Mouse (Mus musculus): ENCODE results near the gene Fuz. TPM values are rescaled to one million over a fixed set of nuclear protein-coding genes. Genes with fewer than 3 reads are reported as not detected.

Gene Fuz
- polyA plus RNA-seq, 1 experiment from 2014 or later = 24.7 TPM

DNA sequence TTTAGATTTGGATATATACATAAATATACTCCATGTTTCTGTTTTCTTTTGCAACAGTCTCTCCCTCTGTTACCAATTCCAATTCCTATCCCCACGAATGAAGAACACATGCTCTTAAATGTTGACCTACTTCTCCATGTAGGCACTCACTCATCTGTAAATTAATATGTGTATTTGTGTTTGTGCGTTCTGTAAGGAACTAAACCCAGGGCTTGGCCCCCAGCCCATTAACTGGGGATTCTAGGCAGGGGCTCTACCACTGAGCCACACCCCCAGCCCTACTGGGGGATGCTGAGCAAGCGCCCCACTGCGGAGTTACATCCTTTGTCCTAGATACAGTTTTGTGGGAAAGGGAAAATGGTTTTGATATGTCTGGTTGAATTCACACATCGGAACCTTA lies 23.2 kb downstream of the Fuz start:
- Histone ChIP-seq H3K4me3 (no peak overlapping the region), H3K4me1 (no peaks in the 10 kb centered on the region), H3K4me2 (no peak overlapping the region), H3K9ac (no peak overlapping the region), H3K27me3 (no peaks in the 10 kb centered on the region), H3K9me3 (replicated peaks) (no peaks in the 10 kb centered on the region), H3K27ac (no peak overlapping the region), H3K36me3 (ENCODE audit: poor library complexity, severe bottlenecking) (peaks cover 55% of the 10 kb centered on the region)
- WGBS = 73% methylated on average over 5 of the region's 5 CpGs
- ATAC-seq = no peak

DNA sequence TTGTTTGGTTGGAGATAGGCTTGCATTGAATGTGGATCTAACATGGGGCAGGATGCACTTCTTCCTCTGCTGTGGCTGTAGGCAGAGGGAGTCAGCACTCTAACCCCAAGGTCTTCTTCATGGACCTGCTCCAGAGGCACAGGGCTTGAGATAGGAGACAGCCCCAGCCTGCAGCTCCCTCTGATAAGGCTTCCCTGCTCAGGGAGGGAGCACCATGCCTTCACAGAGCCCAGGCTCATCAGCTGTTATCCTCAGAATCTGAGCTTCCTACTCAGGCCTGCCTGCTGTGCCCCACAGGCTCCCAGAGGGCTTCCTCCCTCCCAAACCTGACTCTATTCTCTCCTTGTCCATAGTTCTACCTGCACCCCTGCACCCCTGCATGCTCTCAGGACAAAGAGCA lies 26.7 kb downstream of the Fuz start:
- H3K9ac ChIP-seq = no peak overlapping the region
- no peak overlapping the region for H3K27ac ChIP-seq
- no peak overlapping the region for H3K4me2 ChIP-seq
- no peaks in the 10 kb centered on the region for H3K27me3 ChIP-seq
- H3K9me3 ChIP-seq (replicated peaks) = no peaks in the 10 kb centered on the region
- ATAC-seq = no peak
- H3K4me1 ChIP-seq = peaks cover 8% of the 10 kb centered on the region
- H3K36me3 ChIP-seq (ENCODE audit: poor library complexity, severe bottlenecking) = peaks cover 54% of the 10 kb centered on the region
- no peak overlapping the region for H3K4me3 ChIP-seq

DNA sequence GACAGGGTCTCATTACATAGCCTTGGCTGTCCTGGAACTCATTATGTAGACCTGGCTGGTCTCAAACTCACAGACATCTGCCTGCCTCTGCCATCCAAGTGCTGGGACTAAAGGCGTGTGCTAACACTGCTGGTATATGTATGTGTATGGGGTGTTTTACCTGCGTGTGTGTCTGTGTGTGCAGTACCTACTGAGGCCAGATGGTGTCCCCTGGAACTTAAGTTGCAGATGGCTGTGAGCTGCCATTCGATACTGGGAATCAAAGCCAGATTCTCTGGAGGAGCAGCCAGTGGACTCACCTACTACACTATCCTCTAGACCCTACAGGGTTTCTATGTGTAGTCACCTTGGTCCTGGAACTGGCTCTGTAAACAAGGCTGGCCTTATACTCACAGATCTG lies 29.6 kb downstream of the Fuz start:
- H3K4me1 ChIP-seq = peaks cover 24% of the 10 kb centered on the region
- H3K9me3 ChIP-seq (replicated peaks) = no peaks in the 10 kb centered on the region
- H3K4me3 ChIP-seq = no peak overlapping the region
- no peak overlapping the region for H3K9ac ChIP-seq
- peaks cover 48% of the 10 kb centered on the region for H3K36me3 ChIP-seq (ENCODE audit: poor library complexity, severe bottlenecking)
- no peak overlapping the region for H3K4me2 ChIP-seq
- WGBS = 68% methylated on average over 3 of the region's 3 CpGs
- H3K27ac ChIP-seq = no peak overlapping the region
- H3K27me3 ChIP-seq = no peaks in the 10 kb centered on the region
- ATAC-seq = no peak

DNA sequence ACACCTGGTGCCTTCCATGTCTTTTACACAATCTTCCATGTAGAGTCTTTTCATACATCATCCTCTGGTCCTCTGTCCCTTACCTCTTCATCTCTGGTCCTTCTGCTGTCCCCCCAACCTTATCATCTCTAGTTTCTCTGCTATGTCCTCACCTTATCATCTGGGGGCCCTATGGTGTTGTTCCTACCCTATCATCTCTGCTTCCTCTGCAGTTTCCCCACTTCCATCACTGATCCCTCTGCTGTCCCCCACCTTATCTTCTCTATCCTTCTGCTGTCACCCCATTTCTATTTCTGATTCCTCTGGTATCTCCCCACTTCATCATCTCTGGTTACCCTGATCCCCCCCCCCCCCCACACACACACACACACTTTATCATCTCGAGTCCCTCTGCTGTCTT lies 32.7 kb downstream of the Fuz start:
- Histone ChIP-seq H3K4me1 (peaks cover 27% of the 10 kb centered on the region), H3K4me2 (peak overlapping the region; percentile 67), H3K27me3 (no peaks in the 10 kb centered on the region), H3K4me3 (peak overlapping the region; percentile 92), H3K9me3 (replicated peaks) (no peaks in the 10 kb centered on the region), H3K36me3 (ENCODE audit: poor library complexity, severe bottlenecking) (peaks cover 28% of the 10 kb centered on the region), H3K9ac (peak overlapping the region; percentile 96), H3K27ac (no peak overlapping the region)
- no peak for ATAC-seq
- WGBS = 0% methylated on average over 1 of the region's 1 CpGs

DNA sequence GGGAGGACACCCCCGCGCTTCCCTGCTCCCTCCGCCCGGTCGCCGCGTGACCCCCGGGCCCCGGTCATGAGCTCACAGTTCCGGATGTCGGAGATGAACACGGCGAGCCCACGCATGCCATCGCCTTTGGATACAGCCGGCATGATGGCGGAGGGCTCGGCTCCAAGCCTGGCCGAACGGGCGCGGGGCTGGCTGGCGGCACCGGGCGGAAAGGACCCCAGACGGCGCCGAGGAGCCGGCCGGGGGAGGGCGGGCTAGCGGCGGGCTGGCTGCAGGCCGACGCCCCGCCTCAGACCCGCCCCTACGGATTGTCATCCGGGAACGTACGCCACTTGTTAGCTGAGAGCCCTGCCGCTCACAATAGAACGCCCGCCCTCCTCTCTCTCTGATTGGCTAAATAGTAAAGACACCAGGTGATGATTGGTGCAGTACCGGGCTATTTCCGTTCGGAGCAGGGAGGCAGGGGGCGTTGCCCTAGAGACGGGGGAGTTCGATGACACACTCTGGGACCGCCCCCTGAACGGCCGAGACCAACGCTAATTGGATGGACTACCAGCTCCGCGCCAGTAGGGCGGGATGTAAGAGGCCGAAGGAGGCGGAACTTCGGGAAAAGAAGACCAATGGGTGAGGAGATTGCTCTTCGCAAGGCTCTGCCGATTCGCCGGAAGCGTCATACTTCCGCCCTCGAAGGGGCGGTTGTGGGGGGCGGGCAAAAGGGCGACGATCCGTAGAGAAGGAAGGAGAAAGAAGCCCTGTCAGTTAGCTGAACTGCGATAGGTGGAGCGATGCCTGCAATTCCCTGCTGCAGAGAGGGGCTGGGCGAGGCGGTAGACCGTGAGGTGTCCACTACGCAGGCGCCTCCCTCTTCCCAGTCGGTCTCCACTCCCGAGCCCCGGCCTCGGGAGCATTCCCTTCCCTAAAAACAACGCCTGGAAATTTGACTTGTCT lies 33.6 kb downstream of the Fuz start, which contains the start of gene Ap2a1:
Gene Ap2a1 (minus strand): TSS at position 293 of the 948 bp plus-strand sequence.
- H3K27me3 ChIP-seq = no peaks in the 10 kb centered on the region
- H3K9ac ChIP-seq = peak within 1 kb of the TSS; percentile 96
- H3K4me3 ChIP-seq = peak within 1 kb of the TSS; percentile 92
- peak within 1 kb of the TSS; percentile 67 for H3K4me2 ChIP-seq
- no peaks in the 10 kb centered on the region for H3K9me3 ChIP-seq (replicated peaks)
- peak within 1 kb of the TSS; percentile 94 for H3K27ac ChIP-seq
- peaks cover 19% of the 10 kb centered on the region for H3K36me3 ChIP-seq (ENCODE audit: poor library complexity, severe bottlenecking)
- ATAC-seq = peak; percentile 99
- H3K4me1 ChIP-seq = peaks cover 27% of the 10 kb centered on the region
- WGBS = under 1% methylated on average over 83 of the region's 84 CpGs

DNA sequence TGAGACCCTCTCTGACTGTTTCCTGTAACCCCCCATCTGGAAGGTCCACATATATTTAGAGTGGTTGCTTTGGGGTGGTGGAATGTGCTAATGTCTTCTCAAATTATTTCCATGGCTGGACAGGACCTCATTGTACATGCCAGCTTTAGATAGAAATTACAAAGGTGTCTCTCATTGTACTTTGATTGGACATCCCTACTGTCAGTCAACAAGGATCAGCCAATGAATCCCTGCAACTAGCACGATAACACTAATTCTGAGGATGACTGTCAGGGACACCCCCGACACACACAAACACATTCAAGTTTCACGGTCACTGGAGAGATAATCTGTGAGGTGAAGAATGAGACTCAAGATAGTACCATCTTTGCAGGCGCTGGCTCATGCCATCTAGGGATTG lies 42.8 kb downstream of the Fuz start:
- H3K4me2 ChIP-seq = no peak overlapping the region
- no peak overlapping the region for H3K4me3 ChIP-seq
- peaks cover 4% of the 10 kb centered on the region; the same call in 1 of the 2 replicates for H3K9me3 ChIP-seq (replicated peaks)
- H3K27ac ChIP-seq = no peak overlapping the region
- no peak for ATAC-seq
- 96% methylated on average over 4 of the region's 4 CpGs for WGBS
- no peaks in the 10 kb centered on the region for H3K36me3 ChIP-seq (ENCODE audit: poor library complexity, severe bottlenecking)
- H3K27me3 ChIP-seq = no peaks in the 10 kb centered on the region
- no peaks in the 10 kb centered on the region for H3K4me1 ChIP-seq
- H3K9ac ChIP-seq = no peak overlapping the region

DNA sequence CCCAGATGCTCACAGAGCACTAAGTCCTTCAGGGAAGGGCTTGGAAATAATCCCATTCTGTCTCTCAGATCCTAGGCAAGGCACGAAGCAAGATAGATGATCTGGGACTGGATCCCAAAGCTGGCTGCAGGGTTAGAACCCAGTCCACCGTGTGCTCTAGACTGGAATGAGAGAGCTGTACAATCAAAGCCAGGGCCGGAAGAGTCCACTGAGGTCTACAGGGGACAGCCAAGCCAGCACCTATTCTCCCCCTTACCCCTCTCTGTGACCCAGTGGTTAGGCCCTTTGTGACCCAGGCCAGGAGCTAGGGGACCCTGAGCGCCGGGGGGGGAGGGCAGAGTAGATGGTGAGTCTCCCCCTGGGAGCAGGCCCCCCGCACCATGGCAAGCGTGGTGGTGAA lies 47.0 kb downstream of the Fuz start, which contains the start of gene Tsks:
Gene Tsks (plus strand): TSS at position 301 of the 400 bp plus-strand sequence.
- no peak within 1 kb of the TSS for H3K27ac ChIP-seq
- H3K4me1 ChIP-seq = no peaks in the 10 kb centered on the region
- no peaks in the 10 kb centered on the region for H3K36me3 ChIP-seq (ENCODE audit: poor library complexity, severe bottlenecking)
- 0 out of 2 replicates have a peak within 1 kb of the TSS, but pooled peaks have one; percentile 8 for H3K9ac ChIP-seq
- peaks cover 4% of the 10 kb centered on the region; the same call in 1 of the 2 replicates for H3K27me3 ChIP-seq
- H3K4me3 ChIP-seq = no peak within 1 kb of the TSS
- ATAC-seq = no peak
- 75% methylated on average over 7 of the region's 7 CpGs for WGBS
- H3K4me2 ChIP-seq = no peak within 1 kb of the TSS
- H3K9me3 ChIP-seq (replicated peaks) = no peaks in the 10 kb centered on the region

DNA sequence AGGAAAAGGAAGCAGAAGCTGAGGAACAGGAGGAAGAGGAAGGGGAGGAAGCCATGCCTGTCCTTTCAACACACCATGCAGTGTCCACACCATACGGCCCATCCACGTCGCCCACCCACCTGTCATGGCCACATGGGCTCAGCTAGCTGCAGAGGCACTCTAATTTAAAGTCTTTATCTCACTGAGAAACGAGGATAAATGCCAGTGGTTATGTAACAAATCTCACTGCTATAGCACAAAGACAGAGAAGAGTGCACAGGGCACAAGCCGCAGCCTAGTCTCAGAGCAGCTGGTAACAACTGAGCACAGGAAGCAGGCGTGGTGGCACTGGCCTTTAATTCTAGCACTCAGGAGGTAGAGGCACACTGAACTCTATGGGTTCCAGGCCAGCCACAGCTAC lies 54.0 kb downstream of the Fuz start:
- no peaks in the 10 kb centered on the region for H3K36me3 ChIP-seq (ENCODE audit: poor library complexity, severe bottlenecking)
- no peak overlapping the region for H3K4me3 ChIP-seq
- H3K4me2 ChIP-seq = no peak overlapping the region
- no peak overlapping the region for H3K27ac ChIP-seq
- H3K9ac ChIP-seq = no peak overlapping the region
- H3K9me3 ChIP-seq (replicated peaks) = no peaks in the 10 kb centered on the region
- no peak for ATAC-seq
- WGBS = 66% methylated on average over 6 of the region's 6 CpGs
- peaks cover 42% of the 10 kb centered on the region for H3K27me3 ChIP-seq
- peaks cover 16% of the 10 kb centered on the region for H3K4me1 ChIP-seq

DNA sequence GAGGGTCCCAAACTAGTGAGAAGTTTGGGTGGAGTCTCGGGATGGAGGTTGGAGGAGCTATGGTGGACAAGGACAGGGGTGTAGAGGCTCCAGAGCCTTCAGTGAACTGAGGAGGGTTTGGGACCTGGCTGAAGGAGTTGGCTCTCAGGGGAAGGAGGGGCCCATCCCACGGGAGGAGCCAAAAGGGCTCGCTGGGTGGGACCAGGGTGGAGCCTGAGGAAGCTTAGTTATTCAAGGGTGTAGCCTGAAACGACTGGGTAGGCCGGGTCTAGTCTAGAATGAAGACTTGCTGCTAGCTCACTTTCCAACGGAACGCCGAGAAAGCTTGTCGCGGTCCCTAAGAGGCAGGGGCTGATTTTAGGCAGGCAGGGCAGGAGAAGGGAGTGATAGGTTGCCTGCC lies 56.1 kb downstream of the Fuz start:
- Histone ChIP-seq H3K27ac (no peak overlapping the region), H3K36me3 (ENCODE audit: poor library complexity, severe bottlenecking) (no peaks in the 10 kb centered on the region), H3K4me3 (peak overlapping the region; percentile 44), H3K9me3 (replicated peaks) (no peaks in the 10 kb centered on the region), H3K4me1 (peaks cover 16% of the 10 kb centered on the region), H3K4me2 (peak overlapping the region; percentile 76), H3K9ac (peak overlapping the region; percentile 68; the same call in 1 of the 2 replicates), H3K27me3 (peaks cover 42% of the 10 kb centered on the region)
- no peak; the same call in 1 of the 2 replicates for ATAC-seq
- WGBS = under 1% methylated on average over 10 of the region's 10 CpGs

MicroRNAs within 50 kb of the gene (microRNA counts, 519-probe panel; counts per million panel counts)
- 177 counts per million, percentile 53 among the panel's probes with 10 or more counts for microRNA mmu-miR-707

Small RNA genes lying within 50 kb of the gene (microRNA-seq; reads per million reads assigned to microRNA genes)
- not detected for gene Mir707

Other genes with a start within 250 kb of the Fuz start
- 0.49 and 0.84 TPM in 2 replicates for gene Myh14, start 225.2 kb upstream of the Fuz start, polyA plus RNA-seq (2015; fragmentation: Nextera tagmentation; extraction: Ambion mirVana)
- not detected in 2 replicates for gene Izumo2, start 187.3 kb upstream of the Fuz start, polyA plus RNA-seq (2015; fragmentation: Nextera tagmentation; extraction: Ambion mirVana)
- gene Vrk3, start 147.7 kb upstream of the Fuz start, polyA plus RNA-seq (2015; fragmentation: Nextera tagmentation; extraction: Ambion mirVana) = 38.7 and 39.0 TPM in 2 replicates
- 1.4 and 1.6 TPM in 2 replicates for gene Zfp473, start 145.0 kb upstream of the Fuz start, polyA plus RNA-seq (2015; fragmentation: Nextera tagmentation; extraction: Ambion mirVana)
- gene Nup62, start 80.0 kb upstream of the Fuz start, polyA plus RNA-seq (2015; fragmentation: Nextera tagmentation; extraction: Ambion mirVana) = 73.5 and 83.0 TPM in 2 replicates
- gene Il4i1, start 79.7 kb upstream of the Fuz start, polyA plus RNA-seq (2015; fragmentation: Nextera tagmentation; extraction: Ambion mirVana) = 1.2 and 1.9 TPM in 2 replicates
- 5.4 and 5.7 TPM in 2 replicates for gene Atf5, start 79.4 kb upstream of the Fuz start, polyA plus RNA-seq (2015; fragmentation: Nextera tagmentation; extraction: Ambion mirVana)
- 93.1 and 95.4 TPM in 2 replicates for gene Akt1s1, start 47.1 kb upstream of the Fuz start, polyA plus RNA-seq (2015; fragmentation: Nextera tagmentation; extraction: Ambion mirVana)
- 81.5 and 95.5 TPM in 2 replicates for gene Tbc1d17, start 47.0 kb upstream of the Fuz start, polyA plus RNA-seq (2015; fragmentation: Nextera tagmentation; extraction: Ambion mirVana)
- 34.9 and 38.1 TPM in 2 replicates for gene Pnkp, start 38.9 kb upstream of the Fuz start, polyA plus RNA-seq (2015; fragmentation: Nextera tagmentation; extraction: Ambion mirVana)
- gene Ptov1, start 26.3 kb upstream of the Fuz start, polyA plus RNA-seq (2015; fragmentation: Nextera tagmentation; extraction: Ambion mirVana) = 558 and 574 TPM in 2 replicates
- gene Med25, start 3.4 kb upstream of the Fuz start, polyA plus RNA-seq (2015; fragmentation: Nextera tagmentation; extraction: Ambion mirVana) = 145 and 165 TPM in 2 replicates
- gene Ap2a1, start 33.4 kb downstream of the Fuz start, polyA plus RNA-seq (2015; fragmentation: Nextera tagmentation; extraction: Ambion mirVana) = 81.7 and 87.2 TPM in 2 replicates
- gene Tsks, start 47.1 kb downstream of the Fuz start, polyA plus RNA-seq (2015; fragmentation: Nextera tagmentation; extraction: Ambion mirVana) = 0.20 TPM in 1 of 2 replicates, not detected in the other
- 40.2 and 43.1 TPM in 2 replicates for gene Cpt1c, start 78.8 kb downstream of the Fuz start, polyA plus RNA-seq (2015; fragmentation: Nextera tagmentation; extraction: Ambion mirVana)
- gene Prmt1, start 90.5 kb downstream of the Fuz start, polyA plus RNA-seq (2015; fragmentation: Nextera tagmentation; extraction: Ambion mirVana) = 815 and 859 TPM in 2 replicates
- gene Irf3, start 101.6 kb downstream of the Fuz start, polyA plus RNA-seq (2015; fragmentation: Nextera tagmentation; extraction: Ambion mirVana) = 67.9 and 72.7 TPM in 2 replicates
- 40.5 and 45.6 TPM in 2 replicates for gene Bcl2l12, start 102.6 kb downstream of the Fuz start, polyA plus RNA-seq (2015; fragmentation: Nextera tagmentation; extraction: Ambion mirVana)
- 35.8 and 38.9 TPM in 2 replicates for gene Scaf1, start 120.3 kb downstream of the Fuz start, polyA plus RNA-seq (2015; fragmentation: Nextera tagmentation; extraction: Ambion mirVana)
- gene Rras, start 121.9 kb downstream of the Fuz start, polyA plus RNA-seq (2015; fragmentation: Nextera tagmentation; extraction: Ambion mirVana) = 9.4 and 10.2 TPM in 2 replicates
- gene Prr12, start 156.8 kb downstream of the Fuz start, polyA plus RNA-seq (2015; fragmentation: Nextera tagmentation; extraction: Ambion mirVana) = 14.9 and 17.2 TPM in 2 replicates
- 52.7 and 58.5 TPM in 2 replicates for gene Nosip, start 166.3 kb downstream of the Fuz start, polyA plus RNA-seq (2015; fragmentation: Nextera tagmentation; extraction: Ambion mirVana)
- gene Prrg2, start 166.6 kb downstream of the Fuz start, polyA plus RNA-seq (2015; fragmentation: Nextera tagmentation; extraction: Ambion mirVana) = 14.7 and 14.8 TPM in 2 replicates
- 61.3 and 62.0 TPM in 2 replicates for gene Rcn3, start 196.1 kb downstream of the Fuz start, polyA plus RNA-seq (2015; fragmentation: Nextera tagmentation; extraction: Ambion mirVana)
- gene Fcgrt, start 207.8 kb downstream of the Fuz start, polyA plus RNA-seq (2015; fragmentation: Nextera tagmentation; extraction: Ambion mirVana) = 8.0 and 9.9 TPM in 2 replicates
- 1,342 and 1,406 TPM in 2 replicates for gene Rps11, start 228.4 kb downstream of the Fuz start, polyA plus RNA-seq (2015; fragmentation: Nextera tagmentation; extraction: Ambion mirVana)
- gene Rpl13a, start 232.7 kb downstream of the Fuz start, polyA plus RNA-seq (2015; fragmentation: Nextera tagmentation; extraction: Ambion mirVana) = 998 and 1,188 TPM in 2 replicates
- gene Gm45713, start 240.2 kb downstream of the Fuz start, polyA plus RNA-seq (2015; fragmentation: Nextera tagmentation; extraction: Ambion mirVana) = 0.13 and 0.31 TPM in 2 replicates
- 0.79 and 0.92 TPM in 2 replicates for gene Flt3l, start 240.4 kb downstream of the Fuz start, polyA plus RNA-seq (2015; fragmentation: Nextera tagmentation; extraction: Ambion mirVana)

Data from forebrain, embryonic 13.5 days (tissue).